Mouse (Mus musculus) T-cell, adult 2 months (primary cell): Measurements from ENCODE around the gene Mfsd11.
"Not testable (repeated sequence)": the region's sequence is repeated elsewhere in the genome, so short reads cannot be mapped to it uniquely, and the experiment has no call there.

Experiments used
- DNase-seq: peaks from one replicate; pipeline ENCODE4 v3.0.0; 2022; ENCODE audit warnings: low spot score

Mfsd11 gene

DNA sequence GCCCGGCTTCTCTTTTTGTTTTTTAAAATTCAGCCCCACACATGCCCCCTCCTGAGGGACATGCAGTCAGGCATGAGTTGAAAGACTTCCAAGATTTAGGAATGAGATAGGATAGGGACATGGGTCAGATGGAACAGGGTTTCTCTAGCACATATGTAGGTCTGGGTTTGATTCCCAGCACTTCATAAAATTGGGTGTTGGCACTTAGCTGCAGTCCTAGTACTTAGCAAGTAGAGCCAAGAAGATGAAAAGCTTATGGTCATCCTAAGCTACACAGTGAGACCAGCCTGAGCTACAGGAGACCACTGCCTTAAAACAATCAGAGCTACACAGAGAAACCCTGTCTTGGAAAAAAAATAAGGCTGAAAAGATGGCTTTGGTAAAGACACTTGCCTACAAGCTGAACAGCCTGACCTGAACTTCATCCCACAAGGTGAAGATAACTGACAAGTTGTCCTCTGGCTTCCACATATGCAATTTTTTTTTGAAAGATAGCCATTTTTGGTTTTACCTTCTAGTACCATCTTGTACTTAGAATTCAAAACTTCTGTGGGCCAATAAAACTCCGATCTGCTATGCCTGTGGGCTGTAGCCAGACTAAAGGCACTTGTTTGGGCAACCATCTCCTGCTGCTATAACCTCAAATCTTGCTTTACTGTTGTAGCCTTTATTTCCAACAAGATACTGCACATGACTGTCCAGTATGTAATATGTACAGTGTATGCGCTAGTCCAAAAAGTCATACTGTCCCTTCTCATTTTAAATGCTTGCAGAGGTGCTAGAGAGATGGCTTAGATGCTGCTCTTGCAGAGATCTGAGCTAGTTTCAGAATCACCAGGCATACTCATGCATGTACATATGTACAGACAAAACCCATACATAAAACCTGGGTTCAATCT, 4.8 kb upstream of the Mfsd11 start:
- DNase-seq, result no peak

DNA sequence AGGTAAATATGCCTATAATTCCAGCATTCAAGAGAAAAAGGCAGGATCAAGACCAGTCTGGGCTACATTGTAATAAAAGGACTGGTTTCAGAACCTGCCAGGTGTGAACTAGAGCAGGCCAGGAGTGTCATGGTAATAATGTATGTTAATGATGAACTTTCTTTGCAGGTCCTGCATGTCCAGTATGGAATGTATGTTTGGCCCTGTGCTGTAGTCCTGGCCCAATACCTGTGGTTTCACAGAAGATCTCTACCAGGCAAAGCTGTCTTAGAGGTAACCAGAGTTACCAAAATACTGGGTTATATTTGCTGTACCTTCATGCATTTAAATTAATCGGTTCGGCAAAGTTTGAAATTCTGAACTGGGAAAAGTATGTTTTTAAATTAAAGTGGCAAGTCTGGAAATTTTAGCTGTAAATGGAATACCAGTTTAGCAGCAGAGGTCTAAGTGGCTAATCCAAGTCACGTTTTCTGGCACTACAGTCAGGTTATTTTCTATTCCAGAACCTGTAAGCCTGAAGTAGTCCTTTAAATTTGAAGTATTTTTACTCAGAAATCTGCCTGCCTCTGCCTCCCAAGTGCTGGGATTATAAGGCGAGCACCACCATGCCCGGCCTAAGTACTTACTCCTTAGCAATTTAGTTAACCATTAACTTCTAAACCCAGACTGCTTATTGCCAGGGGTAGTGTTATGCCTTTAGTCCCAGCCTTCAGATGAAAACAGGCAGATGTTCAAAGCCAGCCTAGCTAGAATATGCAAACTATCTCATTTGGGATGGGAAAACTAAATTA, 4.0 kb upstream of the Mfsd11 start:
- DNase-seq, result no peak

DNA sequence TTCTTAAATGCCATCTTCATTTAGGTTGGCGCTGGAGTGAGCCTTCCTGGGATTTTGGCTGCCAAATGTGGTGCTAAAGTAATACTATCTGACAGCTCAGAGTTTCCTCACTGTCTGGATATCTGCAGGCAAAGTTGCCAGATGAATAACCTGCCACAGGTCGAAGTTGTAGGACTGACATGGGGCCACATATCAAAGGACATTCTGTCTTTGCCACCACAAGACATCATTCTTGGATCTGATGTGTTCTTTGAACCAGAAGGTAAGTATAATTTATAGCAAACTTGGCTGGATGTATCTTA, 3.4 kb upstream of the Mfsd11 start:
- not testable (repeated sequence) for DNase-seq

DNA sequence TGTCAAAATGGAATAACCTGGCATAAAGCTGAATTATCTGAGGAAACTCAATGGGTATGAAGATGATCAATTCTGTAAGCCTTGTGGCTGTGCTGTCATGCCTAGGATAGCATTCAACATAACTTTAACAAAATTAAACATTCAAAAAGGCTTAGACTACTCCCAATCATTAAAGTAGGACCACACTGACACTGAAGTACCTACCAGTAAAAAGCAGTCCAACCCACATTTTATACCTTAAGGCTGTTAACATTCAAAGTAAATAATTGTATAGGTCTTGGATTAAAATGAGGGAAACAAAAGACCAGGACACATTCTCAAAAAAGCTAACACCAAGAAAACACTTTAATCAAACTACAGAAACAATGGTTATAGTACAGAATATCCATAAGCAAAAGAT, 2.7 kb upstream of the Mfsd11 start:
- DNase-seq, result no peak

DNA sequence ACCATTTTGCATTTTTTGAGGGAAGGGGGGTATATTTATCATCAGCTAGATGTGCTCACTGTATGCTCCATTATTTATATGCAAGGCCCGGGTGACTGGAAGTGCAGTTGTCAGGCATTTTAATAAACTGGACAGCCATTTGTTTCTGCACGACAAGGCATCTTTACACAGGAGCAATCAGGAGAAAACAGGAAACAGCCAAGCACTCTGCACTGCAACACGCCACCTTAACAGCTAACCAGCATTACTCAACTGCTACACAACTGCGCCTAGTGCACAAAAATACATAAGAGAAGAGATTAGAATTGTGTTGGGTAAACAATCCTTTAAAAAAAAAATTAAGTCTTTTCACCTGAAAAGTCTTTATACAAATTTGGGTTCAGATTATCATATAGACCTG, 2.2 kb upstream of the Mfsd11 start:
- DNase-seq, result no peak

DNA sequence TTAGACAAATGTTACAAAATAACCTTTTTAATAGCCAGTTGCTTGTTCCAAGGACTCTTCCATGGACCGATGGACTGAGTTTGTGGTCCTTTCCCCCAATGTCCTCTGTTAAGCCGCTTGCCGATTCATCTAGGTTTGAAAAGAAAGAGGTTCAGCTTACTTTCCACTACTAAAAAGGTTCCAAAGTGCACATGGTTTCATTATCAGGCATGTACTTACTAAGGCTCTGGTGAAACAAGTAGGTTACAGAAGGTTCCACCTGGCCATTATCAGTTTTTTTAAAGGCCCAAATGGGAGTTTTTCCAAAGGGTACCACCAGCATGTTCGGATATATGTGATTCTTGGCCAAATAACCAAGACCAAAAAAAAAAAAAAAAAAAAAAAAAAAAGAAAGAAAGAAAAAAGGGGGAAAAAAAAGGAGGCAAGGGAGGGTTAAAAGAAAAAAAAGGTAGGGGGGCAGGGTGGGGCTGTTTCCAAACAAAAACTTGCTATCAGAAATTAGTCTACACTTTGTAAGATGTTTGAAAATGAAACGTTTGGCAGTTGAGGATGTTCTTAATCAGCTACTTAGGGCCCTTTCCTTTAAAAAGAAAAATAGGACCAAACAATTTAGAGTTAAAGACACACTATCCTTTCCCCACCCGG, 1.3 kb upstream of the Mfsd11 start:
- DNase-seq, result no peak

DNA sequence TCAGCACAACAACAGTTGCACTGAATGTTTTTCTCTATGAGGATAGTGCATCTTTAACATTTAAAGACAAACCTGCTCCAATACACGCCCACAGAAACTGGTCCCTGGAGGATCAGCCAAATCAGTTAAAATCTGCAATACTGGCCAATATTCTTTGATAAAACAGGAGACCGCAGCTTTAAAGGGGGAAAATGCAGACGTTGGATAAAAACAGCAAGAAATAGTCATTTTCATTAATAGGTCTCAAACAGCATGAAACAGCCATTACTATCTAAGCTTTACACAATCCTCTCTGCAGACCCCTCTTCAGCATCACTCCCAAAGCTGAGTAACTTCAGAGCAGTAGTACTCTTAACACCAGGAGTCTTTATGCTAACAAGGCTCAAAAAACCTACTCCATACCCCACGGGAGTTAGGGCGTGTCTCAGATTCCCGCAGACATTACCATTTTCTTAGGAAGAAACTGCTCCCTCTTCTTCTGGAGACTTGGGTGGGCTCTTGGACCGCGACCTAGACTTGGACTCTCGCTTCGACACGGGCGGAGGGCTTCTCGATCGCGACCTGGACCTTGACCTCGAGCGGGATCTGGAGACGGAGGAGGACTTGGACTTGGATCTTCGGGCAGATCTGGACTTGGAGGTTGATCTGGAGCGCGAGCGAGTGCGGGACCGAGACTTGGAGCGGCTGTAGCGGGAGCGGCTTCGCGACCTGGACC, 507 bp upstream of the Mfsd11 start:
- no peak for DNase-seq

DNA sequence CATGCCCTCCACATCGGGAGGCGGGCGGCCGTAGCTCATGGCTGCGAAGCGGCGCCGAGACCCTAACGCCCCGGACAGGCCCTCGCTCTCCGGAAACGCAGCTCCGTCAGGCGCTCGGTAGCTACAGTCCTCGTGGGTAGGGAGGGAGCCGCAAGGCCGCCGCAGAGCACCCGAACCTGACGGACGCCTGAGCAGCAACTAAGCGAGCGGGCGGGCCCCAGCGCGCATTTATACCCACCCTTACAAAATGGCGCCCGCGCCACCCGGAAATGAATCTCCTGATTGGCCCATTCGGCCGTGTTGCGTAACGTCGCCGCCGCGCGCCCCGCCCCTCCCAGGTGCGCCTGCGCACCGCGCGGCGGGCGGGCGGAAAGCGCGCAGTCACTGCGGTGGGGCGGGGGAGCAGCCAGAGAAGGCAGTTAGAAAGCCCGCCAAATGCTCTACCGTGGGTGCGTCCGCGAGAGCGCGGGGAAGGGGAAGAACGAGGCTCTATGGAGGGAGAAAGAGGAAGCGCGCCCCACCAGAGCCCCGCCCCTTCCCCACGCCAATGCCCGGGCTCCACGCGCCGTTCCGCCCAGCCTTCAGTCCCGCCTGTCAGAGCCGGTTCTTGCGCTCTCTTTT, 761 bp downstream of the Mfsd11 start, which contains the start of gene Srsf2:
Srsf2 (minus strand) TSS at position 204 of the 621 bp plus-strand sequence.
- DNase-seq, result peak; percentile 97

DNA sequence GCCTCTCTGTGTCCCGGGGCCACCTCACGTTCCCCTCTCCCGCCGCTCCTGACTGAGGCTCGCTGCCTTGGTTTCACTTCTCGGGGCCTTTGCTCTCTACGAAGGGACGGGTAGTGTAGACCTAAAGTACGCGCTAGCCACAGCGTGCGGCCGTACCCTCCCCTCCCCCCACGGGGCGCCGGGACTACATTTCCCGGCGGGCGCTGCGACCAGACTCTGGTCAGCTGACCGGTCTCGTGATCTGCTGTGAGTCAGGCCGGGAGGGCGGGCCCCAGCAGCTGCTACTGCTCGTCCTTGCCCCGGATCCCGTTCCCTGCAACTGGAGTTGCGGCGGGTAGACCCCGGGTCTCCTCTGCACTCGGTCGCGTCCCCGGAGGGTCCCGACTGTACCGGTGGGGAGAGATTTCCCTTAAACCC, 1.3 kb downstream of the Mfsd11 start:
- DNase-seq, result peak; percentile 93

DNA sequence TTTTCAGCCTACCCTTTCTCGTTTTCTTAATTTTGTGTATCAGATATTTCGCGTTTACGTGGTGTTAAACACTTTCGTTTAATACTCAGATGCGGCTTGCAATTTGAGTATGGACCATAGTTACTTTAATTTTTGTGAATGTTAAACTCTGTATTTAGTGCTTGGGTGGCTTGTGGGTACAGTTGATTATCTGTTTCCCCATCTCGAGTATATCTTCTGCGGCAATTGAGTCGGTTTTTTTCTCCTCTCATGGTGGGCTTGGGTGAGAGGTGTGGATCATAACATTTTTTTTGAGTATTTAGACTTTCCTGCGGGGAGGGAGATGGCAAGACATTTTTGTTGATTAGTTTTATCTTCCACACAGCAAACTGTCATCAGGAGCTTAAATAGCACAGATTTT, 2.0 kb downstream of the Mfsd11 start:
- no peak for DNase-seq

DNA sequence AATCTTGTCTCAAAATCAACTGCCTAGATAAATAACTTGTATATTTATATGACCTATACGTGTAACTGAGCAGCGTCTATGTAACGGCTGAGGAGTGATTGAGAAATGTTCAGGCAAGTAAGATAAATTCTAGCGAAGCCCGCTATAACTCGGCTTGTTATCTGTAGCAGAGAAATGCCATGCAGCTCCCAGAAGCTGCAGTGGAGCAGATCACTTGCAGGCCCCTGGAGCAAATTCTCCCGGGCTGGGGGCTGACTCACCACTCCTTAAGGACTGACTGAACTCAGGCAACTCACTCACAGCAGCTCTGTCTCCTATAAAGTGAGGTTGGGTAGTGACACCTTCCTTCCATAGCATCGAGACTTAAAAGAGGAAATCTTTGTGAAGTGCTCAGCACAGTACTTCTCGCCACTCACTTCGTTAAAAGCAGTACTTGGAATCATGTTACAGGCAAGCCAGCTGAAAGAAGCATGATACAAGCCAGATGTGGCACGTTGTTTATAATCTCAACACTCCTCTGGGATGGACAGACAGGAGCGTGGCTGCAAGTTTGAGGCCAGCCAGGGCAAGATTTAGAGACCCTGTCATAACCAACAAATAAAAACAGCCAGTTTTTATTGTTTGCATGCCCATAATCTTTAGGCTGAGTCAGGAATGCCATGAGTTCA, 5.1 kb downstream of the Mfsd11 start:
- no peak for DNase-seq

DNA sequence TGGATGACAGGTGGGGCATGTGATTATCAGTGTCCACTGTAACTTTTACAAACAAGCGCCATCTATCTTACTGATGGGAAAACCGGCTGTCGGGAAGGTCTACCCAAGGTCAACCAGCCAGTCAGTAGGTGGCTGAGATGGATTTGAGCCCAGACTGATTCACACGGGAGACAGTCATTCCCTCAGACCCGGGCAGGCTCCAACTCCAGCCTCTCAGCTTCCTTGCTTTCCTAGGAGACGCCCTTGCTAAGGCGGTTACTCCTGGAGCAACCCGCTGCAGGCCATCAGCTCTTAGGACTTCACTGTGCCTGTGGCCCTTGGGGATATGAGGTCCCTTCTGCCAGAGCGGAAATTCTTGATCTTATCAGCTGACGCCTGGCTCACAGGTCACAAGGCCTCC, 12.2 kb downstream of the Mfsd11 start:
- no peak for DNase-seq

DNA sequence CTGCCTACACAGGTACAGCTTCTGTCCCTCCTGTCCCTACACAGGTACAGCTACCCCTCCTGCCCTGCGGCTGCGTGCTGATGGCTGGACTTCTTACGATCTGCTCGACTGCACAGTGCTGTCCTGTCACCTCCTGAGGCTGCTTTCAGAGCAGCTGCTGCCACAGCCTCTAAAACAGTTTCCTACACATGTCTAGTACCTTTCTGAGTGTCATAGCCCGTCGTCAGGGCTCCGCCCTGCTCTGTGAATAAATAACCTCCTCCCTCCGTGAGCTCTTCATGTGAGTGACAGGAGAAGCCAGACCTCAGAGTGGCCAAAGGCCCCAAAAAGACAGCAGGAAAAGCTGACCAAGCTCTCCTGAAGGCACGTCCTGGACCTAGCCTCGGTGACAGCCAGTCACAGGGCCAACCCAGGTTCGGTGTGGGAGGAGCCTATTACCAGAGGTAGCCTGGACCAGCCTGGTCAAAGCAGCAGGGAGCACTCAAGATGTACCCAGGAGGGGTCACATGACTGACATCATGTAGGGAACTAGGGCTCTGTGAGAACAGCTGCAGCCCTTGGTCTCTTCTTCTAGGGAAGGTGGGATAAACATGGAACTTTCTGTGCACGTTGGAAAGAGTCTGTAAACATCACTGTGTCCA, 13.8 kb downstream of the Mfsd11 start:
- DNase-seq, result no peak

DNA sequence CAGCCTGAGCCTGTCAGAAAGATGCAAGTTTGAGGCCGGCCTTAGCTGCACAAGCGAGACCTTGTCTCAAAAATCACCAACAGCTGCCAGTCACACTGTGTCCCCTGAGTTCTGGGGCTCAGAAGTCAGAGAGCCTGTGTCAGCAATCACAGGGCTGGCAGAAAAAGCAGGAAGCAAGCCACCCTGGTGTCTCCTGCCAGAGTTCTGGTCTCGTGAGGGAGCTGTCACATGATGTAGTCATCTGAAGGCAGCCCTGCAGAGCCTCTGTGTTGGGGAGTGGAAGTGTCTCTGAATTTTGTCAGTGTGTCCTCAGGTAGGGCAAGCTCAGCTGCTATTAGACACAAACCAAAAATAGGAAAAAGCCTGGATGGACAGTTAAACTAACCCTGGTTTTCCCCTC, 15.9 kb downstream of the Mfsd11 start:
- DNase-seq, result no peak

DNA sequence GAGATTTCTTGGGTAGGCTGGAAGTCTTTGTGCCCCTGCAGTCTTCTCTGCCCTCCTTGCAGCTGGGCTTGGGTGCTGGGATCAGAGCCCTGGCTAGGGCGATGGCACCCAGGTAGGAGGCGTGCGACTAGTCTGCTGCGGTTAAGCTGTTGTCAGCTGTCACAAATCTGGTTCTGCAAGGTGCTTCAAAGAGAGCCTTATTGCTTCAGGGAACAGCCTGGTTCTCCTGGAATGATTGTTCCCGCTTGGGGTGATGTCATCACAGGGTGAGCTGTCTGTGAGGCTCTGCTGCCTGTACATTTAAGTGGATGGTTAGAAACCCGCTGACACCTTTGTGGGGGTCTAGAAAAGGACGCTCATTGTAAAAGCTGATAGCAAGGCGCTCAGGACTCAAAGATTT, 17.0 kb downstream of the Mfsd11 start:
- no peak for DNase-seq

DNA sequence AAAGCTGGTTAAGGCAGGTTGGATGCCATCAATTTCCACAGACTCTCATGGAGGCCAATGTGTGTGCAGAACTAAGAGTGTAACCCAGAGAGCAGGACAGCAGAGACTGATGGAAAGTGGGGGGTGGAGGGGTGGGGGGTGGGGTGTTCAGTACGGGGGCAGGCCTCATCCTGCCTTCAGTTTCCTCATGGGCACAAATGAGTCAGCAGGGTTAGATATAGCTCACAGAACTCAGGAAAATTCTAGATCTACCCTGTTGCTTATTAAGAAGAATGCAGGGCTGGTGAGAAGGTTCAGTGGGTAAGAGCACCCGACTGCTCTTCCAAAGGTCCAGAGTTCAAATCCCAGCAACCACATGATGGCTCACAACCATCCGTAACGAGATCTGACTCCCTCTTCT, 17.4 kb downstream of the Mfsd11 start:
- DNase-seq, result no peak

DNA sequence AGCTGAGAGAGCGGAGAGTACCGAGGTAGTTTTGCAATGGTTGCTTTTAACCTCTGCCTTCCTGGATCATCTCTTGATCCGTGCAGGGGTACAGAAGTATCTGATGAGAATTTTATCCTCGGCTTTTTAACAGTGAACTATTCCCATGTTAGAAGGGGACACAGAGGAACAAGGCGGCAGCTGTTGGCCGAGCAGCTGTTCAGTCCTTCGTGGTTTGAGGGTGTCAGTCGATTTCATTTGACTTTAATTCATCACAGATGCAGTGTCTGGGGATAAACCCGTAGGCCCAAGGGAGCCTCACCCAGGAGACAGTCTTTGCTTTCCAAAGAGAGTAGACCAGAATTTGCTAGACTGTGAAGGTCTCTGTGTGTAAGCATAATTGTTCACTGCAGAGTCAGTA, 19.3 kb downstream of the Mfsd11 start:
- DNase-seq, result no peak

DNA sequence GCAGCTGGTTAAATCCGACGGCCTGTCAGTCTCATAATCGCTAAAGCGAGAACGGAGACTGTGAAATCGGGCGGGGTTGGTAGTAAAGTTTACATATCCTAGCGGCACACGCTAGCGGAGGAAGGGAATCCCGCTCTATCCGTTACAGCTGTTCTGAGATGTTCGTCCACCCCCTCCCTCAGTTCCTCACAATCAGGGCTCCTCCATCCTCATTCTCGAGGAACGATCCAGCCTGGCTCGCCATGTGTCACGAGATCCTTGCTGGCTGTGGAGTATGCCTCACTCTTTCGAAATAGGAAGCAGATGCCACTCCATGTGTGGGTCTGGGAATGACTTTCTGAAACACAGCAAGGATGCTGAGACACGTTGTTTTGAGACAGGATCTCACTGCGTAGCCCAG, 21.7 kb downstream of the Mfsd11 start:
- DNase-seq, result no peak

DNA sequence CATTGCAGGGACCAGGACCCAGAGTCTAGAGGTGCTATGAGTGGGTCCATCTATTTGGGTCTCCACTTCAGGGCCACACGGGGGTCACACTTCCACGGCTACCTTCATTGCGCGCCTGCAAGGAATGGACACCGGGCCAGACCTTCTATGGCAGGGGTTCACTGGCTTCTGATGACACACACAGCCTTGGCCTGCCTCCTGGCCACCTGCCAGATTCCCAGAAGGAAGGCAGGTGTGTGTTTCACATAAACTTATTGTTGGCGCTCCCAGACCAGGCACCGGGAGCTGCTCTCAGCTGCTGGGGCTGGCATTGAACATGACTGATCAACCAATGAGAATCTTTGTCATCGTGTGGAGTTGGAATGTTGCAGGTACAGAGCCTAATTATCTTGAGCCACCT, 26.2 kb downstream of the Mfsd11 start:
- no peak for DNase-seq

DNA sequence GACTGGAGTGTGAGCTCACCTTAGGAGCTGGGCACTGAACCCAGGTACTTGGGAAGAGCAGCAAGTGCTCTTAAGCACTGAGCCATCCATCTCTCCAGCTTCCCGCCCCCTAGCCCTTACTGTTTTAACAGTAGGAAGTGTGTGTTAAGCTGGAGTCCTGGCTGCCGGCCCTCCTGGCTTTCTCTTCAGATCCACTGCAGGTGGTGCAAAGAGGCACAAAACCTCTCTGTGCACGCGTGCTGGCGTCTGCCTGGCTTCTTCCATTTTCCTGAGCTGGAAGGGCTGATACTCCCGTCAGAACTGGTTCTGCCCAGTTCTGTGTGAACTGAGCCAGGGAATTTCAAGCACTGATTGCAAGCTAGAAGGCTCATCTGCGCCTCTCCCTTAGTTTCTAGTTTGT, 28.6 kb downstream of the Mfsd11 start:
- no peak for DNase-seq

DNA sequence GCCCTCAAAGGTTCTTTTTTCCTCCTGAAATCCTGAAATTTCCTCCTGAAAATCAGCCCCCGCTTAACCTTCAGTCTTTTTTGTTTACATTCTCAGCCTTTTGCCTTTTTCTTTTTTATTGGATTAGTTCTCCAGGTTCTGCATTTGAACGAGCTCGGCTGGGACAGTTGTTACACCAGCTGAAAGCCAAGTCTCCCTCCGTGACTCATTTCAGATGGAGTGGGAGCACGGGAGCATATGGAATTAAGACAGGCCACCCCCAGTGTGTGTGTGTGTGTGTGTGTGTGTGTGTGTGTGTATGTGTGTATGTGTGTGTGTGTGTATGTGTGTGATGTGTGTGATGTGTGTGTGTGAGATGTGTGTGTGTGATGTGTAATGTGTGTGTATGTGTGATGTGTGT, 29.2 kb downstream of the Mfsd11 start:
- DNase-seq, result no peak
